Mouse (Mus musculus) testis, adult 2 months (tissue): ENCODE results near the gene Gm21887. TPM values are rescaled to one million over a fixed set of nuclear protein-coding genes. Genes with fewer than 3 reads are reported as not detected.
A peak's percentile ranks its signal among the peaks of the same experiment; 100 is the strongest.
"Not testable (repeated sequence)": the region's sequence is repeated elsewhere in the genome, so short reads cannot be mapped to it uniquely, and the experiment has no call there.

Experiments
- H3K27ac ChIP-seq: fragments of 200-500 bp; 2 replicates; pipeline ENCODE4 v1.5.1; 2012; ENCODE audit warnings: low read depth, low read length; ENCODE audit not compliant: control insufficient read depth, insufficient read depth
- H3K27me3 ChIP-seq: fragments of 200-500 bp; 2 replicates; pipeline ENCODE4 v1.6.1; 2012; ENCODE audit warnings: mild to moderate bottlenecking, low read length, moderate library complexity; ENCODE audit not compliant: control insufficient read depth, insufficient read depth
- H3K36me3 ChIP-seq: fragments of 200-500 bp; 2 replicates; pipeline ENCODE4 v1.6.1; 2012; ENCODE audit warnings: mild to moderate bottlenecking, low read length; ENCODE audit not compliant: control insufficient read depth, insufficient read depth
- H3K4me1 ChIP-seq: fragments of 200-500 bp; 2 replicates; pipeline ENCODE4 v1.6.1; 2012; ENCODE audit warnings: low read length; ENCODE audit not compliant: control insufficient read depth, insufficient read depth
- H3K4me3 ChIP-seq: fragments of 200-500 bp; 2 replicates; pipeline ENCODE4 v1.5.1; 2012; ENCODE audit warnings: low read depth, mild to moderate bottlenecking, low read length, moderate library complexity, mixed read lengths; ENCODE audit not compliant: control insufficient read depth
- polyA plus RNA-seq: library from polyadenylated mRNA; depleted of rRNA; stranded (reverse); fragments of >200 nt; gene quantifications from 2 replicates; pipeline ENCODE4 v1.2.3, GENCODE M21; 2012

Gm21887 gene
- polyA plus RNA-seq, 1 experiment = 44.3 TPM

GRCm38 (mm10) chrX:169985796-169986195 lies 23.7 kb upstream of the Gm21887 start:
- not testable (repeated sequence) for H3K4me1 ChIP-seq, H3K27me3 ChIP-seq, H3K4me3 ChIP-seq, H3K36me3 ChIP-seq, H3K27ac ChIP-seq

GRCm38 (mm10) chrX:169986519-169987367 lies 22.7 kb upstream of the Gm21887 start:
- H3K27ac ChIP-seq = peak overlapping the region; percentile 48; the same call in 1 of the 2 replicates
- not testable (repeated sequence) for H3K27me3 ChIP-seq, H3K36me3 ChIP-seq, H3K4me1 ChIP-seq
- H3K4me3 ChIP-seq = peak overlapping the region; percentile 68

GRCm38 (mm10) chrX:169987368-169987837 lies 22.1 kb upstream of the Gm21887 start:
- H3K4me3 ChIP-seq, H3K27me3 ChIP-seq, H3K36me3 ChIP-seq, H3K27ac ChIP-seq, H3K4me1 ChIP-seq: not testable (repeated sequence)

- not testable (repeated sequence) for H3K36me3 ChIP-seq, H3K27me3 ChIP-seq, H3K4me3 ChIP-seq, H3K4me1 ChIP-seq, H3K27ac ChIP-seq
Measured at GRCm38 (mm10) chrX:169988571-169989218, 20.8 kb upstream of the Gm21887 start.

- H3K27ac ChIP-seq, H3K36me3 ChIP-seq, H3K4me1 ChIP-seq, H3K4me3 ChIP-seq, H3K27me3 ChIP-seq: not testable (repeated sequence)
Measured at GRCm38 (mm10) chrX:169989219-169989595, 20.3 kb upstream of the Gm21887 start.

GRCm38 (mm10) chrX:169989691-169990631 lies 19.5 kb upstream of the Gm21887 start:
- H3K4me1 ChIP-seq, H3K36me3 ChIP-seq, H3K4me3 ChIP-seq, H3K27me3 ChIP-seq, H3K27ac ChIP-seq: not testable (repeated sequence)

GRCm38 (mm10) chrX:169991128-169991873 lies 18.2 kb upstream of the Gm21887 start:
- H3K4me1 ChIP-seq, H3K36me3 ChIP-seq, H3K27me3 ChIP-seq, H3K4me3 ChIP-seq: not testable (repeated sequence)
- H3K27ac ChIP-seq = peak overlapping the region; percentile 71

GRCm38 (mm10) chrX:169992086-169992930 lies 17.2 kb upstream of the Gm21887 start:
- not testable (repeated sequence) for H3K27me3 ChIP-seq, H3K4me1 ChIP-seq, H3K27ac ChIP-seq, H3K36me3 ChIP-seq, H3K4me3 ChIP-seq

GRCm38 (mm10) chrX:169992951-169993547 lies 16.4 kb upstream of the Gm21887 start:
- H3K27ac ChIP-seq, H3K4me1 ChIP-seq, H3K4me3 ChIP-seq, H3K36me3 ChIP-seq, H3K27me3 ChIP-seq: not testable (repeated sequence)
